In the genomic region with DNA sequence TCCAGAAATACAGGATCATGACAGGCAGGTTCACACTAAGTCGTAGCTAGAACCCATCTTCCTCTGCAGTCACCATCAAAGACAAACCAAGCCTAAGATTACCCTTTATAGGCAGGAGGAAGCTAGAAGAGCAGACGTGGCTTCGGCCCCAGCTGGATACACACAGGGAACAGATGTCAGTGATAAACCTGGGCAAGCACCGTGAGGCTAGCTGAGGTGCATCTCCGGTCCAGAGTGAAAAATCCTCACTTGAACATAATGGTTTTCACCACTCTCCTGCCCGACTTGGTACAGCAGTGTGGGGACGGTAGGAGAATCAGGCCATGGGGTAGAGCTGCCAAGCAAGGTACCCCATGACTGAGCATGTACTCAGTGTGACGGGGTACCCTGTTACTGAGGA, we compare ENCODE assay signal across 13 mouse cellular contexts. TPM values are rescaled to one million over a fixed set of nuclear protein-coding genes. Genes with fewer than 3 reads are reported as not detected.
A peak's percentile ranks its signal among the peaks of the same experiment; 100 is the strongest.
DNase-seq lines count a peak whose midpoint lies in the region; ATAC-seq and TF ChIP-seq lines count a peak whose summit lies in the region.
"Had no signal": no experiment of that assay in that cellular context is flagged by ENCODE, and none has a peak within 500 bp of the region (broad histone marks: within the 10 kb centered on the region; RNA-seq: fewer than 3 reads in every experiment).

No protein-coding gene starts in this region.

- no peaks in the 10 kb centered on the region; a peak in 2 of 4 replicates for H3K4me1 ChIP-seq in liver, embryonic 14.5 days (replicated peaks; ENCODE audit: control insufficient read depth in 2 of 2, insufficient read depth in 2 of 2, low read length in 1 of 2)
- H3K4me1 ChIP-seq in bone marrow, adult 2 months (ENCODE audit: control insufficient read depth, insufficient read depth, low read length): peaks cover 15% of the 10 kb centered on the region

- 49% methylated on average over 8 of the region's 8 CpGs for WGBS in liver, embryonic 14.5 days (ENCODE audit: insufficient replicate concordance)
- WGBS in bone marrow, adult 2 months: 41% methylated on average over 8 of the region's 8 CpGs

- no peak overlapping the region for H3K4me3 ChIP-seq in liver, embryonic 14.5 days (ENCODE audit: insufficient read depth in 1 of 2, low read depth in 2 of 2, low read length in 2 of 2)
- H3K4me3 ChIP-seq in bone marrow, adult 2 months (replicated peaks; ENCODE audit: control insufficient read depth, low read depth, low read length): no peak overlapping the region
- H3K4me3 ChIP-seq: forebrain, embryonic 13.5 days; heart, embryonic 13.5 days had no signal

- DNase-seq in heart, adult 11 months: peak; percentile 89
- no peak for DNase-seq in heart, postnatal 36 days
- DNase-seq in liver, embryonic 14.5 days (ENCODE audit: low read depth in 3 of 3, low spot score in 3 of 3): no peak
- DNase-seq in liver: no peak
- peak; percentile 87 for DNase-seq in A20 (ENCODE audit: low read depth, low spot score)
- no peak for DNase-seq in lung, postnatal 36 days
- DNase-seq in cerebellum, adult 11-12 months: no peak
- DNase-seq: cerebellum, adult 11 months; gastrocnemius, postnatal 25 days; lung, adult 18-20 months had no signal

- no peaks in the 10 kb centered on the region for H3K27me3 ChIP-seq in liver, embryonic 14.5 days (ENCODE audit: control insufficient read depth, insufficient read depth, low read length)
- H3K27me3 ChIP-seq: forebrain, embryonic 13.5 days; heart, embryonic 13.5 days had no signal

- no peak for TF ChIP-seq EP300 in liver, embryonic 14.5 days (IDR thresholded peaks at IDR 0.05; ENCODE audit: low read depth)

- intact Hi-C loops in heart, postnatal 36 days (cut with DNase I): no loop called here

- no peak overlapping the region for H3K9ac ChIP-seq in liver, embryonic 14.5 days (replicated peaks)
- H3K9ac ChIP-seq: forebrain, embryonic 13.5 days; heart, embryonic 13.5 days had no signal

- no peak for TF ChIP-seq POLR2A in bone marrow, adult 2 months (IDR thresholded peaks at IDR 0.05; ENCODE audit: borderline replicate concordance, control insufficient read depth, low read depth, low read length)

- H3K36me3 ChIP-seq in liver, embryonic 14.5 days (replicated peaks; ENCODE audit: control insufficient read depth, insufficient read depth, low read depth): no peaks in the 10 kb centered on the region
- H3K36me3 ChIP-seq: heart, embryonic 13.5 days had no signal

- H3K4me2 ChIP-seq in liver, embryonic 14.5 days (ENCODE audit: low read depth): no peak overlapping the region
- H3K4me2 ChIP-seq: forebrain, embryonic 13.5 days; heart, embryonic 13.5 days had no signal

- peak; percentile 15; the same call in 1 of the 2 replicates for ATAC-seq in liver, embryonic 14.5 days (ENCODE audit: insufficient read depth)
- ATAC-seq: forebrain, embryonic 13.5 days had no signal

- no peaks in the 10 kb centered on the region for H3K9me3 ChIP-seq in liver, embryonic 14.5 days (ENCODE audit: control insufficient read depth, low read length)
- H3K9me3 ChIP-seq: forebrain, embryonic 13.5 days; heart, embryonic 13.5 days had no signal

- no peak for TF ChIP-seq CTCF in liver, embryonic 14.5 days (IDR thresholded peaks at IDR 0.05; ENCODE audit: low read depth)
- TF ChIP-seq CTCF in bone marrow, adult 2 months (IDR thresholded peaks at IDR 0.05; ENCODE audit: control insufficient read depth, insufficient read depth, low read length): no peak

- H3K27ac ChIP-seq in liver, embryonic 14.5 days: no peak overlapping the region
- peak overlapping the region; percentile 26 for H3K27ac ChIP-seq in bone marrow, adult 2 months (ENCODE audit: control insufficient read depth, insufficient read depth, low read depth, low read length, poor library complexity)
- H3K27ac ChIP-seq: forebrain, embryonic 13.5 days; heart, embryonic 13.5 days had no signal

RNA-seq across cellular contexts. Expression of a gene that starts 38.7 kb away (rescaled TPM):
- total RNA-seq in heart, postnatal 36 days (2021): 10 to 100 TPM; 16.2 to 17.5 TPM
- 2.7 and 2.8 TPM in 2 replicates for polyA plus RNA-seq in liver, embryonic 14.5 days (2012; rRNA removed)
- 3.4 and 4.4 TPM in 2 replicates for polyA plus RNA-seq in liver, embryonic 14.5 days (2014; fragmentation: Nextera tagmentation; extraction: Ambion mirVana)
- 7.9 and 9.2 TPM in 2 replicates for polyA plus RNA-seq in bone marrow, adult 2 months (2011; ENCODE audit: insufficient read depth, insufficient read length, low replicate concordance, missing spikeins)

Comparison
In these comparisons a context has a peak if more than half of its experiments do, and no peak if none do; other contexts are left out.
1. DNase-seq: peak in heart, adult 11 months (single experiment) and A20 (single experiment); none in heart, postnatal 36 days (0 of 2), liver, embryonic 14.5 days (0 of 3), liver (single experiment), lung, postnatal 36 days (single experiment) and cerebellum, adult 11-12 months (single experiment).